Mouse (Mus musculus): ENCODE data around the gene Dmpk. TPM values are rescaled to one million over a fixed set of nuclear protein-coding genes. Genes with fewer than 3 reads are reported as not detected.

The Dmpk gene
- total and polyA plus RNA-seq, 2 experiments from 2014 or later = 5.1 to 32.1 TPM

DNA sequence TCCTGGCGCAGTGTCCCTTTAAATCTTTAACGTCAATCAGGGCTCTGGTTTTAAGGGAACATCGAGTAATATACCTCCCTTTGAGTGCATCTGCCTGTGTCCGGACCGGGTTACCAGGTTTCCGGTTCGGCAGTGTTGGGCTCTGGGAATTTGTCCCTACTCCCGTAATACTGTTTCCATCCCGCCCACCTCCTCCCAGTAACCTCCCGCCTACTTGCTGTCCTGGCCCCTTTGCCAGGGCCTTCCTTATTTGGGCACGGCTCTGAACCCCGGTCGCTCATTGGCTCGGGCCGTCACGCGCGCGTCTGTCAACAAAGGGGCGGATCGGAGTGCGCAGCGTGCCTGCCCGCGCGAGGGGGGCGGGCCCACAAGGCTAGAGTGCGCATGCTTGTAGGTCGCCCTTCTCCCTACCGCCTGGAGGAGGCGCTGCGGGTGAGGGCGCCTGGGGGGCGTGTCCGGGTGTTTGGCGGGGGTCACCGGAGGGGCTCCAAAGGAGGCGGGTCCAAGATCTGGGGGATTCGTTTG, 47.7 kb downstream of the Dmpk start:
- Histone ChIP-seq H3K36me3 (ENCODE audit: insufficient read depth, low read length) (peaks cover 13% of the 10 kb centered on the region; the same call in 1 of the 2 replicates), H3K4me3 (ENCODE audit: low read depth, low read length) (peak overlapping the region; percentile 39), H3K27me3 (ENCODE audit: insufficient read depth, low read length) (no peaks in the 10 kb centered on the region), H3K9ac (replicated peaks; ENCODE audit: low read length, poor library complexity, severe bottlenecking) (peak overlapping the region; percentile 50), H3K4me2 (ENCODE audit: low read depth, low read length, poor library complexity, severe bottlenecking) (peak overlapping the region; percentile 62), H3K4me1 (ENCODE audit: insufficient read depth, low read length) (no peaks in the 10 kb centered on the region), H3K27ac (ENCODE audit: low read depth, low read length) (peak overlapping the region; percentile 90), H3K9me3 (ENCODE audit: low read length) (no peaks in the 10 kb centered on the region)
- peak; percentile 98 for ATAC-seq (ENCODE audit: low FRiP score)
- WGBS = under 1% methylated on average over 39 of the region's 39 CpGs
- peak; percentile 99 for DNase-seq (ENCODE audit: low spot score)
- TF ChIP-seq CTCF (IDR thresholded peaks at IDR 0.05) = peak; percentile 94

DNA sequence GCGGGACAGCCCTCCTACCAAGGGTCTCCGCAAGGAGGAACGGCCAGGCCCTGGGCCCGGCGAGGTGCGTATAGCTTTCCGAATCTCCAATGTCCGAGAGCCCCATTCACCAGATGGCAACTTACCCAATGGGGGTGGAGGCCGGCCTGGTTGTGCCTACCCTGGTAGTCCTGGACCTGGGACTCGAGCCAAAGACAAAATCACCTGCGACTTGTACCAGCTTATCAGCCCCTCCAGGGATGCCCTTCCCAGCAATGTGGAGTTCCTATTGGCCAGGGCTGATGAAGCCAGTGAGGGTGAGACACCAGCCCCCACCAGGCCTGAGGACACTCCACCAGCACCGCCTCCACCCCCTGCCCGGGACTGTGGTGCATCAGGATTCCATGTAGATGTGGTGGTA, 52.5 kb downstream of the Dmpk start:
- no peak for DNase-seq (ENCODE audit: low spot score)
- peaks cover 44% of the 10 kb centered on the region for H3K36me3 ChIP-seq (ENCODE audit: insufficient read depth, low read length)
- no peak for TF ChIP-seq CTCF (IDR thresholded peaks at IDR 0.05)
- H3K4me2 ChIP-seq (ENCODE audit: low read depth, low read length, poor library complexity, severe bottlenecking) = no peak overlapping the region
- no peak overlapping the region for H3K27ac ChIP-seq (ENCODE audit: low read depth, low read length)
- H3K4me3 ChIP-seq (ENCODE audit: low read depth, low read length) = no peak overlapping the region
- no peaks in the 10 kb centered on the region for H3K4me1 ChIP-seq (ENCODE audit: insufficient read depth, low read length)
- H3K27me3 ChIP-seq (ENCODE audit: insufficient read depth, low read length) = no peaks in the 10 kb centered on the region
- no peak for ATAC-seq (ENCODE audit: low FRiP score)
- WGBS = 95% methylated on average over 13 of the region's 13 CpGs
- no peak overlapping the region for H3K9ac ChIP-seq (replicated peaks; ENCODE audit: low read length, poor library complexity, severe bottlenecking)
- no peaks in the 10 kb centered on the region for H3K9me3 ChIP-seq (ENCODE audit: low read length)

DNA sequence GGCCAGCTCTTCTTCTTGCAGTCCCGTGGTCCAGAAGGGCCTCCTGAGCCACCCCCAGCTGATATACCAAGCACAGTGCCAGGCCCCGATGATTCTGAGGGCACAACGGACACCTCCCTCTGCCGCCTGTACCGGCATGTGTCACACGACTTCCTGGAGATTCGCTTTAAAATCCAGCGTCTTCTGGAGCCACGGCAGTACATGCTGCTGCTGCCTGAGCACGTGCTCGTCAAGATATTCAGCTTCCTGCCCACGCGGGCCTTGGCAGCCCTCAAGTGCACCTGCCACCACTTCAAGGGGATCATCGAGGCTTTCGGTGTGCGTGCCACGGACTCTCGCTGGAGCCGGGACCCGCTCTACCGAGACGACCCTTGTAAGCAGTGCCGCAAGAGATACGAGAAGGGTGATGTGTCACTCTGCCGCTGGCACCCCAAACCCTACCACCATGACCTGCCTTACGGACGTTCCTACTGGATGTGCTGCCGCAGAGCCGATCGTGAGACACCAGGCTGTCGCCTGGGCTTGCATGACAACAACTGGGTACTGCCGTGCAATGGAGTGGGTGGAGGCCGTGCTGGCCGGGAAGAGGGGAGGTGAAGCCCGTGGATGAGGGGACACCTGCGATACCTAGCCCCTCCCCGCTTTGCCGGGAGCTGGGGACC, 53.2 kb downstream of the Dmpk start:
- no peak overlapping the region for H3K9ac ChIP-seq (replicated peaks; ENCODE audit: low read length, poor library complexity, severe bottlenecking)
- H3K36me3 ChIP-seq (ENCODE audit: insufficient read depth, low read length) = peaks cover 45% of the 10 kb centered on the region
- H3K4me3 ChIP-seq (ENCODE audit: low read depth, low read length) = no peak overlapping the region
- H3K9me3 ChIP-seq (ENCODE audit: low read length) = no peaks in the 10 kb centered on the region
- no peak overlapping the region for H3K27ac ChIP-seq (ENCODE audit: low read depth, low read length)
- WGBS = 93% methylated on average over 38 of the region's 38 CpGs
- ATAC-seq (ENCODE audit: low FRiP score) (no peak), DNase-seq (ENCODE audit: low spot score) (no peak)
- no peaks in the 10 kb centered on the region for H3K27me3 ChIP-seq (ENCODE audit: insufficient read depth, low read length)
- H3K4me2 ChIP-seq (ENCODE audit: low read depth, low read length, poor library complexity, severe bottlenecking) = no peak overlapping the region
- H3K4me1 ChIP-seq (ENCODE audit: insufficient read depth, low read length) = no peaks in the 10 kb centered on the region
- TF ChIP-seq CTCF (IDR thresholded peaks at IDR 0.05) = no peak

DNA sequence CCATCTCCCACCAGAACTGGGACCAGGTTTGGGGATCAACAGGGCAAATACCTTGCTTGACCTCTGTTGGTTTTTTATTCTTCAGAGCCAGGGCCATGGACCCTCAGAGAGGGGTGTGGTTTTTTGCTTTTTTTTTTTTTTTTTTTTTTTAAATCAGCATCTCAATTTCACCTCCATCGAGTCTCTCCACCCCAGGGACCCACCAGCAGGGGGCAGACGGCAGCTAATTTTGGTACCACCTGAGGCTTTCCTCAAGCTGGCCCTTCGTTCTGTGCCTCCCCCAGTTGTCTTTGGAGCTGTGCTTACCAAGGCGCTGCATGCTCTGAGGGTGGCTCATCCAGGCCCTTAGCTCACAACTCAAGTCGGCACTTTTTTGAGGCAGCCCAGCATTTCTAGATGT, 53.7 kb downstream of the Dmpk start:
- ATAC-seq (ENCODE audit: low FRiP score) (no peak), DNase-seq (ENCODE audit: low spot score) (no peak)
- TF ChIP-seq CTCF (IDR thresholded peaks at IDR 0.05) = peak; percentile 59
- Histone ChIP-seq H3K9ac (replicated peaks; ENCODE audit: low read length, poor library complexity, severe bottlenecking) (no peak overlapping the region), H3K4me2 (ENCODE audit: low read depth, low read length, poor library complexity, severe bottlenecking) (no peak overlapping the region), H3K27ac (ENCODE audit: low read depth, low read length) (no peak overlapping the region), H3K27me3 (ENCODE audit: insufficient read depth, low read length) (no peaks in the 10 kb centered on the region), H3K4me3 (ENCODE audit: low read depth, low read length) (no peak overlapping the region), H3K4me1 (ENCODE audit: insufficient read depth, low read length) (no peaks in the 10 kb centered on the region), H3K9me3 (ENCODE audit: low read length) (no peaks in the 10 kb centered on the region), H3K36me3 (ENCODE audit: insufficient read depth, low read length) (peaks cover 45% of the 10 kb centered on the region)
- 40% methylated on average over 5 of the region's 5 CpGs for WGBS

Small RNA genes lying within 50 kb of the gene (microRNA-seq; reads per million reads assigned to microRNA genes)
- gene Mir3100 (ENCODE audit: borderline number of aligned reads) = 1.3 reads per million

Other genes with a start within 250 kb of the Dmpk start
- 2.0 and 3.3 TPM in 2 replicates for gene Mill2, start 243.9 kb upstream of the Dmpk start, total RNA-seq (2014; rRNA removed)
- 0.64 and 0.93 TPM in 2 replicates for gene Mill2, start 243.9 kb upstream of the Dmpk start, polyA plus RNA-seq (2015; fragmentation: Nextera tagmentation; extraction: Ambion mirVana)
- 17.3 and 18.2 TPM in 2 replicates for gene Pglyrp1, start 212.5 kb upstream of the Dmpk start, total RNA-seq (2014; rRNA removed)
- 26.8 and 27.1 TPM in 2 replicates for gene Pglyrp1, start 212.5 kb upstream of the Dmpk start, polyA plus RNA-seq (2015; fragmentation: Nextera tagmentation; extraction: Ambion mirVana)
- 21.3 and 25.5 TPM in 2 replicates for gene Ccdc61, start 173.4 kb upstream of the Dmpk start, total RNA-seq (2014; rRNA removed)
- gene Ccdc61, start 173.4 kb upstream of the Dmpk start, polyA plus RNA-seq (2015; fragmentation: Nextera tagmentation; extraction: Ambion mirVana) = 29.5 and 35.2 TPM in 2 replicates
- gene Nova2, start 158.0 kb upstream of the Dmpk start, total RNA-seq (2014; rRNA removed) = 20.9 and 26.5 TPM in 2 replicates
- 8.7 and 10.1 TPM in 2 replicates for gene Nova2, start 158.0 kb upstream of the Dmpk start, polyA plus RNA-seq (2015; fragmentation: Nextera tagmentation; extraction: Ambion mirVana)
- gene Nanos2, start 96.4 kb upstream of the Dmpk start, total RNA-seq (2014; rRNA removed) = 1.7 and 3.7 TPM in 2 replicates
- gene Nanos2, start 96.4 kb upstream of the Dmpk start, polyA plus RNA-seq (2015; fragmentation: Nextera tagmentation; extraction: Ambion mirVana) = 0.59 and 1.3 TPM in 2 replicates
- gene Mypop, start 92.6 kb upstream of the Dmpk start, total RNA-seq (2014; rRNA removed) = 16.0 and 21.2 TPM in 2 replicates
- 4.7 and 5.0 TPM in 2 replicates for gene Mypop, start 92.6 kb upstream of the Dmpk start, polyA plus RNA-seq (2015; fragmentation: Nextera tagmentation; extraction: Ambion mirVana)
- 115 and 133 TPM in 2 replicates for gene Irf2bp1, start 79.8 kb upstream of the Dmpk start, total RNA-seq (2014; rRNA removed)
- gene Irf2bp1, start 79.8 kb upstream of the Dmpk start, polyA plus RNA-seq (2015; fragmentation: Nextera tagmentation; extraction: Ambion mirVana) = 25.6 and 26.1 TPM in 2 replicates
- not detected in 2 replicates for gene Foxa3, start 60.3 kb upstream of the Dmpk start, total RNA-seq (2014; rRNA removed)
- not detected in 2 replicates for gene Foxa3, start 60.3 kb upstream of the Dmpk start, polyA plus RNA-seq (2015; fragmentation: Nextera tagmentation; extraction: Ambion mirVana)
- 73.5 and 74.2 TPM in 2 replicates for gene Sympk, start 59.5 kb upstream of the Dmpk start, total RNA-seq (2014; rRNA removed)
- 19.5 and 19.7 TPM in 2 replicates for gene Sympk, start 59.5 kb upstream of the Dmpk start, polyA plus RNA-seq (2015; fragmentation: Nextera tagmentation; extraction: Ambion mirVana)
- gene Rsph6a, start 29.2 kb upstream of the Dmpk start, total RNA-seq (2014; rRNA removed) = not detected in 2 replicates
- gene Rsph6a, start 29.2 kb upstream of the Dmpk start, polyA plus RNA-seq (2015; fragmentation: Nextera tagmentation; extraction: Ambion mirVana) = 0.57 and 0.75 TPM in 2 replicates
- 134 and 136 TPM in 2 replicates for gene Dmwd, start 7.6 kb upstream of the Dmpk start, total RNA-seq (2014; rRNA removed)
- gene Dmwd, start 7.6 kb upstream of the Dmpk start, polyA plus RNA-seq (2015; fragmentation: Nextera tagmentation; extraction: Ambion mirVana) = 33.1 and 35.4 TPM in 2 replicates
- 5.4 and 8.2 TPM in 2 replicates for gene Six5, start 10.7 kb downstream of the Dmpk start, total RNA-seq (2014; rRNA removed)
- gene Six5, start 10.7 kb downstream of the Dmpk start, polyA plus RNA-seq (2015; fragmentation: Nextera tagmentation; extraction: Ambion mirVana) = 1.2 and 1.4 TPM in 2 replicates
- 9.4 and 9.6 TPM in 2 replicates for gene Gm4969, start 34.5 kb downstream of the Dmpk start, total RNA-seq (2014; rRNA removed)
- gene Gm4969, start 34.5 kb downstream of the Dmpk start, polyA plus RNA-seq (2015; fragmentation: Nextera tagmentation; extraction: Ambion mirVana) = 12.7 and 12.9 TPM in 2 replicates
- gene Fbxo46, start 36.0 kb downstream of the Dmpk start, total RNA-seq (2014; rRNA removed) = 19.8 and 20.6 TPM in 2 replicates
- gene Fbxo46, start 36.0 kb downstream of the Dmpk start, polyA plus RNA-seq (2015; fragmentation: Nextera tagmentation; extraction: Ambion mirVana) = 9.9 and 11.6 TPM in 2 replicates
- 17.3 and 17.8 TPM in 2 replicates for gene Qpctl, start 65.4 kb downstream of the Dmpk start, total RNA-seq (2014; rRNA removed)
- gene Qpctl, start 65.4 kb downstream of the Dmpk start, polyA plus RNA-seq (2015; fragmentation: Nextera tagmentation; extraction: Ambion mirVana) = 30.2 and 32.5 TPM in 2 replicates
- gene Snrpd2, start 65.9 kb downstream of the Dmpk start, total RNA-seq (2014; rRNA removed) = 31.4 and 36.7 TPM in 2 replicates
- gene Snrpd2, start 65.9 kb downstream of the Dmpk start, polyA plus RNA-seq (2015; fragmentation: Nextera tagmentation; extraction: Ambion mirVana) = 115 and 116 TPM in 2 replicates
- 2.3 and 7.4 TPM in 2 replicates for gene Gipr, start 82.3 kb downstream of the Dmpk start, total RNA-seq (2014; rRNA removed)
- gene Gipr, start 82.3 kb downstream of the Dmpk start, polyA plus RNA-seq (2015; fragmentation: Nextera tagmentation; extraction: Ambion mirVana) = 1.7 and 2.3 TPM in 2 replicates
- 83.7 and 89.0 TPM in 2 replicates for gene Eml2, start 92.6 kb downstream of the Dmpk start, total RNA-seq (2014; rRNA removed)
- 13.1 and 13.4 TPM in 2 replicates for gene Eml2, start 92.6 kb downstream of the Dmpk start, polyA plus RNA-seq (2015; fragmentation: Nextera tagmentation; extraction: Ambion mirVana)
- 3.1 and 4.7 TPM in 2 replicates for gene Gpr4, start 128.7 kb downstream of the Dmpk start, total RNA-seq (2014; rRNA removed)
- 6.1 and 6.2 TPM in 2 replicates for gene Gpr4, start 128.7 kb downstream of the Dmpk start, polyA plus RNA-seq (2015; fragmentation: Nextera tagmentation; extraction: Ambion mirVana)
- 34.8 and 40.1 TPM in 2 replicates for gene Opa3, start 144.5 kb downstream of the Dmpk start, total RNA-seq (2014; rRNA removed)
- gene Opa3, start 144.5 kb downstream of the Dmpk start, polyA plus RNA-seq (2015; fragmentation: Nextera tagmentation; extraction: Ambion mirVana) = 33.4 and 33.9 TPM in 2 replicates
- gene Vasp, start 188.0 kb downstream of the Dmpk start, total RNA-seq (2014; rRNA removed) = 50.9 and 56.9 TPM in 2 replicates
- gene Vasp, start 188.0 kb downstream of the Dmpk start, polyA plus RNA-seq (2015; fragmentation: Nextera tagmentation; extraction: Ambion mirVana) = 31.4 and 32.3 TPM in 2 replicates
- 1.8 and 2.2 TPM in 2 replicates for gene Ppm1n, start 196.2 kb downstream of the Dmpk start, total RNA-seq (2014; rRNA removed)
- 1.2 and 1.4 TPM in 2 replicates for gene Ppm1n, start 196.2 kb downstream of the Dmpk start, polyA plus RNA-seq (2015; fragmentation: Nextera tagmentation; extraction: Ambion mirVana)
- 160 and 172 TPM in 2 replicates for gene Rtn2, start 198.8 kb downstream of the Dmpk start, total RNA-seq (2014; rRNA removed)
- 104 and 107 TPM in 2 replicates for gene Rtn2, start 198.8 kb downstream of the Dmpk start, polyA plus RNA-seq (2015; fragmentation: Nextera tagmentation; extraction: Ambion mirVana)
- gene Fosb, start 226.2 kb downstream of the Dmpk start, total RNA-seq (2014; rRNA removed) = 0.38 and 0.66 TPM in 2 replicates
- gene Fosb, start 226.2 kb downstream of the Dmpk start, polyA plus RNA-seq (2015; fragmentation: Nextera tagmentation; extraction: Ambion mirVana) = 0.10 and 0.11 TPM in 2 replicates

Data from midbrain, postnatal 0 days (tissue).